Mouse (Mus musculus) lung, postnatal 0 days (tissue): ENCODE data around the gene Slc26a11.

ENCODE experiments used
- CTCF ChIP-seq: IDR thresholded peaks from 2 replicates; pipeline ENCODE4 v1.5.1; 2016; ENCODE audit warnings: antibody characterized with exemption, mild to moderate bottlenecking
- EP300 ChIP-seq: IDR thresholded peaks from 2 replicates; pipeline ENCODE4 v1.6.1; 2016; ENCODE audit warnings: antibody characterized with exemption, mild to moderate bottlenecking, control low read depth

- TF ChIP-seq CTCF: no peak
- no peak for TF ChIP-seq EP300
Observed at GRCm38 (mm10) chr11:119338271-119339059, 16.9 kb upstream of the Slc26a11 start.
